Mouse (Mus musculus) brain, adult 2 months (tissue): ENCODE data around the gene Scml2.
"Not testable (repeated sequence)": the region's sequence is repeated elsewhere in the genome, so short reads cannot be mapped to it uniquely, and the experiment has no call there.

Experiments
- DNase-seq: peaks from one replicate; pipeline ENCODE4 v3.0.0; 2011; ENCODE audit warnings: low read depth, low spot score

Scml2 gene

DNA sequence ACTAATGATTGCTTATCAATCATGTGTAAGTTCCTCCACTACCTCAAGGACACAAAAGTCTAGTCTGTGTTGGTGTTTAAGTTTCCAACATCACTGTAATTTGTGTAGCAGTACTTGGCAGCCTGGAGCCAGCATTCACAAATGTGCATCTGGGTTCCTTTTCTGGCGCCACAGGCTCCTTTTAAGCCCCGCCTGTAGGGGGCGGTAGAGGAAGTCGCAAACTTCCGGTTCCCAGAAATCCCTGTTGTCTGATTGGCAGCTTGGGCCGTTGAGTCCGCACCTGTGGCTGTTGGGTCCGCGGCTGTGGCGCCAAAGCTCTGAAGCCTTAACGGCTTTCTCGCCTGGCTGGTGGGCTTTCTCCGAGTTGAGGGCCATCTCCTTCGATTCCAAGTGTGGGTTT, at the start of gene Scml2:
Scml2 (plus strand) TSS at position 301 of the 400 bp plus-strand sequence.
- DNase-seq, result not testable (repeated sequence)

DNA sequence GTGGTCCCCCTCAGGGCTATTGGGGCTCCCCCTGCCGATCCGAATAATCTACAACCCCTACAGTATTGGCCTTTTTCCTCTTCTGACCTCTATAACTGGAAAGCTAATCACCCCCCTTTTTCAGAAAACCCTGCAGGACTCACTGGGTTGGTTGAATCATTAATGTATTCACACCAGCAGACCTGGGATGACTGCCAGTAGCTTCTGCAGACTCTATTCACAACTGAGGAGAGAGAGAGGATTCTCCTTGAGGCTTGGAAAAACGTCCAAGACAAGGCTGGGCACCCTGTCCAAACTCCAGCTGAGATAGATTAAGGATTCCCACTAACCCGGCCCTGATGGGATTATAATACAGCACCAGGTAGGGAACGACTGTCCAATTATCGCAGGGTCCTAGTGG, 41.4 kb upstream of the Scml2 start:
- peak; percentile 10 for DNase-seq

DNA sequence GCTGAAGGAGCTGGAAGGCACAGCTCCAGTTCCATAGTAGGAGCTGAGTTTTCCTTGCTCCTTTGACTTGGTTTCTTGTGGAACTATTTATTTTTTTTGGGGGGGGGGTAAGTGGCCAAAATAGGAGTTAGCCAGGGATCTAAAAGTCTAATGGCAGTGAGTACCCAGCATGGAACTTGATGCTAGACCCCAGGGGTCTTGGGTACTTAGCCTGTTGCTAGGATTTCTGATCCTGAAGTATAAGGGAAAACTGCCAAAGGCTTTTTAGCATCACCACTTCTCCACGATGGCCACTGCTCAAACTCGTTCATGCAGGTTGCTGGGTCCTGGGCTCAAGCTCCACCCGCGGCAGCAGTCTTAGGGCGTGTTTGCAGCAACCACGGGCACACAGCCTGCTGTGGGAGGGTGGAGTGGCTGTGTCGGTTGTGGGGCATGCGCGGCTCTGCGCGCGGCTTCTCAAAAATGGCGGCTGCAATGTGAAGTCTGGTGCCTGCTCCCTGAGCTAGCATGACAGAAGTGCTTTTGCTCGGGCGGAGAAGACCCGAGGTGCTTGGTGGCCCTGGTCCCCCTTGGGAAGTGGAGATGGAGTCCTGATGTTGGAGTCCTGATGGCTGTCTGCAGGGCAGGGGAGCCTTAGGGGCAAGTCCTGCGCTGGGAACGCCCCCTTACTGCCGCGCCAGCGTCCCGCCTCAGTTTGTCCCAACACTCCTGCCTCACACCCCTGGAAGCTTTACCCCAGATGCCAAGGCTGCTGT, 45.5 kb downstream of the Scml2 start:
- DNase-seq, result peak; percentile 63

DNA sequence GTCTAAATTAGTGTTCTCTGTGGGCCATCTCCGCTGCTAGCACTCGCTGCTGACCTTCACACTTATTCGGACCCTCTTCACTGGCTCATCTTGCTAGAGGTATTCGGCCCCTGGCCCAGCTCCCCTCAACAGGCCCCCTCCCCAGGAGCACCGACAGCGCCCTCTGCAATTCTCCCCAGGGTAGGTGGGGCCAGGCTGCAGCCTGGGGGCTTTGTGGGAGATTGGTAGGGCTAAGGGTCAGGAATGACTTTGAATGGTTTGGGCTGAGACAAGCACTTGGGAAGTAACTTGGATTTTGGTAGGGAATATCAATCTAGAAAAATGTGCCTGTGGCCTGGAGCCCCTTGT, 46.0 kb downstream of the Scml2 start:
- DNase-seq, result no peak

DNA sequence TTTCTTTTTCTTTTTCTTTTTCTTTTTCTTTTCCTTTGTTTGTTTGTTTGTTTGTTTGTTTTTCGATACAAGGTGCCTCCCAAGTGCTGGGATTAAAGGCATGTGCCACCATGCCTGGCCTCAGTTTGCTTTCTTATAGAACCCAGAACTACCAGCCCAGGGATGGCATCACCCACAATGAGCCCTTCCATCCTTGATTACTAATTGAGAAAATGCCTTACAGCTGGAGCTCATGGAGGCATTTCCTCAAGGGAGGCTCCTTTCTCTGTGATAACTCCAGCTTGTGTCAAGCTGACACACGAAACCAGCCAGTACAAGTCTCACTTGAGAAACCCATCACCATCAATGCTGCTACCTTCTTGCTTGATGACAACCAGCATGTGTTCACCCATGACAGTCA, 170.2 kb downstream of the Scml2 start, which contains the start of gene Gm15262:
Gm15262 (plus strand) TSS at position 301 of the 400 bp plus-strand sequence.
- not testable (repeated sequence) for DNase-seq
